Mouse (Mus musculus) thymus, adult 2 months (tissue): ENCODE measurements around the gene Pdia3. TPM values are rescaled to one million over a fixed set of nuclear protein-coding genes. Genes with fewer than 3 reads are reported as not detected.

Experiments
- DNase-seq: peaks from one replicate; pipeline ENCODE4 v3.0.0; 2021
- H3K27ac ChIP-seq: fragments of 200-500 bp; 2 replicates; pipeline ENCODE4 v1.5.1; 2012; ENCODE audit warnings: low read length, control low read depth; ENCODE audit not compliant: control insufficient read depth, insufficient read depth
- H3K27me3 ChIP-seq: fragments of 200-500 bp; 2 replicates; pipeline ENCODE4 v1.6.1; 2012; ENCODE audit warnings: mild to moderate bottlenecking, low read length, moderate library complexity, mixed read lengths; ENCODE audit not compliant: control insufficient read depth, insufficient read depth
- H3K36me3 ChIP-seq: fragments of 200-500 bp; 2 replicates; pipeline ENCODE4 v1.6.1; 2012; ENCODE audit warnings: mild to moderate bottlenecking, low read length, moderate library complexity; ENCODE audit not compliant: control insufficient read depth, insufficient read depth
- H3K4me1 ChIP-seq: fragments of 200-500 bp; replicated peaks from 2 replicates; pipeline ENCODE4 v1.6.1; 2012; ENCODE audit warnings: low read length; ENCODE audit not compliant: control insufficient read depth, insufficient read depth
- H3K4me3 ChIP-seq: fragments of 200-500 bp; 2 replicates; pipeline ENCODE4 v1.5.1; 2012; ENCODE audit warnings: mild to moderate bottlenecking, low read length, control low read depth, moderate library complexity; ENCODE audit not compliant: control insufficient read depth, insufficient read depth
- CTCF ChIP-seq: fragments of 200-500 bp; IDR thresholded peaks from 2 replicates; pipeline ENCODE4 v1.5.1; 2012; ENCODE audit warnings: mild to moderate bottlenecking, control low read depth, low read length, moderate library complexity, borderline replicate concordance; ENCODE audit not compliant: control insufficient read depth, poor library complexity, insufficient read depth; ENCODE audit errors: extremely low read depth
- POLR2A ChIP-seq: fragments of 200-500 bp; IDR thresholded peaks from 2 replicates; pipeline ENCODE4 v1.6.1; 2012; ENCODE audit warnings: mild to moderate bottlenecking, low read length, control low read depth, moderate library complexity; ENCODE audit not compliant: control insufficient read depth, poor library complexity, insufficient read depth; ENCODE audit errors: extremely low read depth
- WGBS: fragments of 180-500 bp; shearing (Covaris S2); methylation state at CpG from one replicate; pipeline ENCODE4 v1.1.7; 2018; 5-methylcytosine and 5-hydroxymethylcytosine counted together
- polyA plus RNA-seq: library from polyadenylated mRNA; depleted of rRNA; stranded (reverse); fragments of >200 nt; gene quantifications from 2 replicates; pipeline ENCODE4 v1.2.3, GENCODE M21; 2012

Pdia3 gene
- polyA plus RNA-seq, 1 experiment, result 550 TPM

DNA sequence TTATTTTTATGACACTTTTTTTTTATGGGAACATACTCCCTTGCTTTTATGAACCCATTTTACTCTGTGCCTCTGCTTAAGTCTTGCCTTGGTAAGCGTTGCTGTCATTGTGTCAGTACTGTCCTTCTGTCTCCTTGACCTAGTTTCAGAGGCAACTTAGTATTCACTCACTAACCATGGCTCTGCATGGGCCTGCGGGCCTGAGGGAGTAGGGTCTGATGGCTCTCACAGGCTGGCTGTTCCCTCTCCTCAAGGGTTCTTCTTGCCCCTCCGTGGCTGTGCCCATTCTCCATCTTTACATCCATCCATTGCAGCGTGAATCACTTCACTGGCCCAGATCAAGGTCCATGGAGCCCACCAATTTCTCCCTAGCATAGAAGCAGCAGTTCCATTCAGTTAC, 32.9 kb downstream of the Pdia3 start:
- H3K27ac ChIP-seq, result no peak overlapping the region
- WGBS, result 95% methylated on average over 4 of the region's 4 CpGs
- no peak for DNase-seq
- no peaks in the 10 kb centered on the region for H3K27me3 ChIP-seq
- TF ChIP-seq POLR2A (no peak), CTCF (no peak)
- no peaks in the 10 kb centered on the region for H3K36me3 ChIP-seq
- peaks cover 18% of the 10 kb centered on the region for H3K4me1 ChIP-seq
- no peak overlapping the region for H3K4me3 ChIP-seq

DNA sequence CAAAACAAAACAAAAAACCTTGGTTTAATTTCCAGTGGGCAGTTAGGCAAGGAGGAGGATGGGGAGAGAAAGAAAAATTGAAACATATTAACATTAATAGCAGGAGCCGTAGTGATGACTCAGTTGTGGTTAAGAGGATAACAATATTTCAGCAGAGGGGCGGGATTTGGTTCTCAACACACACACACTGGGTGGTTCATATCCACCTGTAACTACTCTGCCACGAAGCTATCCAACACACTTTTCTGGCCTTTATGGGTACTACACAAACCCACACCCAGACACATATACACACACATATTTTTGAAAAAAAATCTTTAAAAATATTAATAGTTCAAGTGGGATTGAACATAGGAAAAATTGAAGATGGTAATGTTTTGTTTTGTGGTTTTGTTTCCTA, 33.4 kb downstream of the Pdia3 start:
- 53% methylated on average over 3 of the region's 3 CpGs for WGBS
- TF ChIP-seq CTCF (no peak), POLR2A (no peak)
- no peak for DNase-seq
- no peaks in the 10 kb centered on the region for H3K36me3 ChIP-seq
- no peak overlapping the region for H3K27ac ChIP-seq
- H3K4me3 ChIP-seq, result no peak overlapping the region
- no peaks in the 10 kb centered on the region for H3K27me3 ChIP-seq
- peaks cover 14% of the 10 kb centered on the region for H3K4me1 ChIP-seq

DNA sequence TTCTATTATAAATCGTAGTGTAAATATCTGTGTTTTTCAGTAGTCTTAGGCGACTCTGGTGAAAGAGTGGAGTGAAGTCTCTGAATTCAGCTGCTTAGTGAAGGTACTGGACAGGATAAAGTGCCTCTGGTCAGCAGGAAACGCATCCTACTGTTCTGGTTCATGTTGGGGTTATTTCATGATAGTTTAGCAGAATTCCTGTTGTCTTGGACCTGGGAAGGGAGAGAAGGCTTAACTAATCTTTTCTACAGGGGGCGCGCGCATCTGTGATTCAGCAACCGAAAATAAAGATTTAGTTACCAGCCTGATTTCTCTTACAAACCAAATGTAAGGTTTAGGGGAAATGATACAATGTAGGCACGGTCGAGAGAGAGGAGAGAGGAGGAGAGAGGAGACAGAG, 34.6 kb downstream of the Pdia3 start:
- H3K36me3 ChIP-seq, result no peaks in the 10 kb centered on the region
- WGBS, result 15% methylated on average over 9 of the region's 9 CpGs
- peak; percentile 51 for DNase-seq
- H3K27ac ChIP-seq, result no peak overlapping the region
- TF ChIP-seq POLR2A (no peak), CTCF (no peak)
- peaks cover 7% of the 10 kb centered on the region for H3K4me1 ChIP-seq
- no peaks in the 10 kb centered on the region for H3K27me3 ChIP-seq
- H3K4me3 ChIP-seq, result no peak overlapping the region

DNA sequence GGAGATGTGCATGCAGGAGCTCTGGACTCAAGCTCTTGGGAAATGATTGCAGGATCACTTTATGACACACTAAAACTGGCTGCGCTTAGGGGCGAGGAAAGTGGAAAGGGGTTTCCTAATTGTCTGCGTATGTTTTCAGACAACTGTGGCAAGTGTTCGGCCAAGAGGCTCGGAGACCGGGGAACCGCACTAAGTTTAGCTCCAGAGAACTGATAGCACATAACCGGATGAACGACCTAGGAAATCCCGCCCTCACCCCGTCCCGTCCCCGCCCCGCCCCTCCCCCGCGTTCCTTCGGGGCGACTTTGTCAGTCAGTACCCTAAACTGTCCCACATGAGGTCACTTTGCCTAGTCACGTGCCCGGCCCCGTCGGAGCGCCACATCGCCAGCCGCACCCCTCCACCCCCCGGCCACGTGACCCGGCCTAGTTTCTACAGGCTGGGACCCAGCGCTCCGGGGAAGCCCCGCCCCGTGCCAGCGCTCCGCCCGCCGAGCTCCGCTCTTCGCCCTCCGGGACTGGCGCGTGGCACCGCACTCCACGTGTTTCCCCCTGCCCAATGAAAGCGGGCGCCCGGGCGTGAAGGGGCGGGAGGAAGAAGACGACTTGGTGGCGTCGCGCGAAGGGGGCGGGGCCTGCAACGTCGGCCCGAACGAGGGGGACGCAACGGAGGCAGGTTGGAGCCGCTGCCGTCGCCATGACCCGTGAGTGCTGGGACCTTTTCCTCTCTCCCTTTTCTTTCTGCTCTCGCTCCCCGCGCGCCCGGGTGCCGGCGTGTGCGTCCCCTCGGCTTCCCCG, 35.4 kb downstream of the Pdia3 start, which contains the start of gene Serf2:
Gene Serf2, plus strand, starts transcription at position 457 of the 797 bp plus-strand sequence.
- no peaks in the 10 kb centered on the region for H3K27me3 ChIP-seq
- TF ChIP-seq POLR2A (peak; percentile 94), CTCF (no peak)
- H3K27ac ChIP-seq, result peak within 1 kb of the TSS; percentile 49
- H3K4me3 ChIP-seq, result peak within 1 kb of the TSS; percentile 69
- peaks cover 7% of the 10 kb centered on the region for H3K4me1 ChIP-seq
- whole genome bisulfite sequencing, result under 1% methylated on average over 70 of the region's 74 CpGs
- no peaks in the 10 kb centered on the region for H3K36me3 ChIP-seq
- peak; percentile 100 for DNase-seq

DNA sequence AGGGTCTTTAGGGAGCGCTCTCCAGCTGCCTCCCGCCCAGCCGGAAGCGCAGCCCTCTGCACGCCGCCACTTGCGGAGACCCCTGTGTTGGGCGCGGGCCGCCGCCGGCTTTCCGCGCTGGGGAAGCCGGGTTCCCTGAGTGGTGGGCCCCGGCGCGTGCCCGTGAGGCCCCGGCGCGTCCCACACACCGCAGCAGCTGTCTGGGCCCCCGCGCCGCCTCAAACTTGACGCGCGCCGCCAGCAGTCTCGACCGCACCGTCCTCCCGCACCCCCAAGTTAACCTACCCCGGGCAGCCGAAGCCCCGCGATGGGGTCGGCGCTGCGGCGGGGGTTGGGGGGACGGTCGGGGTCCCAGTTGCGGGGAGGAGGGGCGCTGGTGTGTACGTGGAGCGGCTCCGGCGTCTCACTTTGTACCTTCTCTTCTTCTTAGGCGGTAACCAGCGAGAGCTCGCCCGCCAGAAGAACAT, 36.0 kb downstream of the Pdia3 start:
- no peak for TF ChIP-seq POLR2A
- TF ChIP-seq CTCF, result peak; percentile 45; the same call in 1 of the 2 replicates
- peak overlapping the region; percentile 39 for H3K27ac ChIP-seq
- peak overlapping the region; percentile 69 for H3K4me3 ChIP-seq
- no peak for DNase-seq
- 1% methylated on average over 54 of the region's 54 CpGs for WGBS
- H3K4me1 ChIP-seq, result peaks cover 7% of the 10 kb centered on the region
- H3K27me3 ChIP-seq, result no peaks in the 10 kb centered on the region
- no peaks in the 10 kb centered on the region for H3K36me3 ChIP-seq

DNA sequence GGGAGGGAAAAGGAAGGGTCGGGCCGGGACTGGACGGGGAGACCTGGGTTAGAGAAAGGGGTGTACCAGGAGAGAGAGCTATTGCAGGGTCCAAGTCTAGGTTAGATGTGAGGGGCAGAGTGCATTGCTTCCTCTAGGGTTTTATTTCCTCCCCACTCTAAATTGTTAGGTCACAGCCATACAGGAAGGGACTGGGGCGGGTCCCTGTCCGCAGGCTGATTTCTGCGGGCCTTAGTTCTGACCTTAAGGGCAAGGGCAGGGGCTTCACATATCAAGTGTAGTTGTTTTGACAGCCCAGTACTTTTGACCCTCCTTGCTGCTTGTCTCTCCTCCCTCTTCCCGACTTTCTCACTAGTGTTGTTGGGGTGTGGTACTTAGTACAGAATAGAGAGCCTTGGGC, 36.5 kb downstream of the Pdia3 start:
- Histone ChIP-seq H3K27ac (peak overlapping the region; percentile 35; the same call in 1 of the 2 replicates), H3K4me1 (peaks cover 7% of the 10 kb centered on the region), H3K36me3 (no peaks in the 10 kb centered on the region), H3K27me3 (no peaks in the 10 kb centered on the region), H3K4me3 (peak overlapping the region; percentile 69)
- DNase-seq, result no peak
- WGBS, result 4% methylated on average over 7 of the region's 7 CpGs
- TF ChIP-seq CTCF (no peak), POLR2A (no peak)
